Comparison of ENCODE assay signal across 18 mouse cellular contexts in genomic region chr13:17116073-17116472, GRCm38 (mm10).
DNase-seq lines count a peak whose midpoint lies in the region; ATAC-seq lines count a peak whose summit lies in the region.
"Had no signal": no experiment of that assay in that cellular context is flagged by ENCODE, and none has a peak within 500 bp of the region (broad histone marks: within the 10 kb centered on the region; RNA-seq: fewer than 3 reads in every experiment).

No protein-coding gene starts in this region.

- H3K4me2 ChIP-seq in embryonic facial prominence, embryonic 14.5 days (ENCODE audit: low read depth, low read length), result no peak overlapping the region
- H3K4me2 ChIP-seq: embryonic facial prominence, embryonic 12.5 days; embryonic facial prominence, embryonic 15.5 days; forebrain, embryonic 13.5 days; forebrain, embryonic 15.5 days had no signal

- peak; percentile 4 for DNase-seq in embryonic facial prominence, embryonic 14.5 days (ENCODE audit: low spot score)
- no peak for DNase-seq in adipocyte (ENCODE audit: low spot score)
- DNase-seq: adrenal gland, adult 8-10 months; adrenal gland, postnatal 14 days; cerebellum, adult 11 months; cerebellum, adult 18-20 months; cerebellum, adult 8-10 months; cerebellum, adult 9-11 months; cerebellum, postnatal 14 days; cerebellum, postnatal 36 days; forebrain, postnatal 0 days had no signal

- WGBS in embryonic facial prominence, embryonic 14.5 days, result 20% methylated on average over 3 of the region's 3 CpGs

- no peak overlapping the region for H3K4me3 ChIP-seq in embryonic facial prominence, embryonic 14.5 days (ENCODE audit: low read depth, low read length)
- H3K4me3 ChIP-seq: embryonic facial prominence, embryonic 12.5 days; embryonic facial prominence, embryonic 15.5 days; forebrain, embryonic 13.5 days; forebrain, embryonic 15.5 days had no signal

- H3K9me3 ChIP-seq in embryonic facial prominence, embryonic 14.5 days (ENCODE audit: control insufficient read depth, low read length), result no peaks in the 10 kb centered on the region
- H3K9me3 ChIP-seq: embryonic facial prominence, embryonic 12.5 days; embryonic facial prominence, embryonic 15.5 days; forebrain, embryonic 13.5 days; forebrain, embryonic 15.5 days had no signal

- H3K27ac ChIP-seq in embryonic facial prominence, embryonic 14.5 days (replicated peaks; ENCODE audit: low read depth, low read length), result 0 out of 2 replicates have a peak overlapping the region, but pooled peaks have one; percentile 13
- H3K27ac ChIP-seq: embryonic facial prominence, embryonic 12.5 days; embryonic facial prominence, embryonic 15.5 days; forebrain, embryonic 13.5 days; forebrain, embryonic 15.5 days had no signal

- H3K4me1 ChIP-seq in embryonic facial prominence, embryonic 14.5 days (ENCODE audit: control insufficient read depth, insufficient read depth, low read length), result no peaks in the 10 kb centered on the region
- H3K4me1 ChIP-seq: embryonic facial prominence, embryonic 12.5 days; embryonic facial prominence, embryonic 15.5 days; forebrain, embryonic 13.5 days; forebrain, embryonic 15.5 days had no signal

- H3K27me3 ChIP-seq in embryonic facial prominence, embryonic 14.5 days (replicated peaks; ENCODE audit: control insufficient read depth, insufficient read depth, low read length), result no peaks in the 10 kb centered on the region
- H3K27me3 ChIP-seq: embryonic facial prominence, embryonic 12.5 days; embryonic facial prominence, embryonic 15.5 days; forebrain, embryonic 13.5 days; forebrain, embryonic 15.5 days had no signal

- no peak overlapping the region for H3K9ac ChIP-seq in embryonic facial prominence, embryonic 14.5 days (ENCODE audit: low read depth, low read length)
- H3K9ac ChIP-seq: embryonic facial prominence, embryonic 12.5 days; embryonic facial prominence, embryonic 15.5 days; forebrain, embryonic 13.5 days; forebrain, embryonic 15.5 days; forebrain, postnatal 0 days had no signal

- ATAC-seq in common myeloid progenitor, adult 5-6 weeks (replicated peaks; ENCODE audit: low read depth, poor library complexity, severe bottlenecking), result 0 out of 2 replicates have a peak, but pooled peaks have one; percentile 22
- ATAC-seq in embryonic facial prominence, embryonic 14.5 days (ENCODE audit: low read depth), result no peak
- peak; percentile 57; the same call in 1 of the 2 replicates for ATAC-seq in megakaryocyte progenitor cell, adult 5-6 weeks (replicated peaks; ENCODE audit: poor library complexity)
- no peak for ATAC-seq in erythroblast, adult 5-6 weeks (replicated peaks; ENCODE audit: low FRiP score, poor library complexity, severe bottlenecking)
- ATAC-seq: forebrain, embryonic 13.5 days; forebrain, embryonic 15.5 days; forebrain, postnatal 0 days had no signal

- H3K36me3 ChIP-seq in embryonic facial prominence, embryonic 14.5 days (ENCODE audit: control insufficient read depth, insufficient read depth, low read length), result no peaks in the 10 kb centered on the region
- H3K36me3 ChIP-seq: embryonic facial prominence, embryonic 12.5 days; embryonic facial prominence, embryonic 15.5 days; forebrain, embryonic 15.5 days had no signal

Comparison
In these comparisons a context has a peak if more than half of its experiments do, and no peak if none do; other contexts are left out.
1. ATAC-seq: peak in common myeloid progenitor, adult 5-6 weeks (single experiment) and megakaryocyte progenitor cell, adult 5-6 weeks (single experiment); none in embryonic facial prominence, embryonic 14.5 days (single experiment) and erythroblast, adult 5-6 weeks (single experiment).